Mouse (Mus musculus) spleen, adult 2 months (tissue): ENCODE results near the gene Sdr9c7.

Experiments used
- CTCF ChIP-seq: fragments of 200-500 bp; IDR thresholded peaks from 2 replicates; pipeline ENCODE4 v1.5.1; 2011; ENCODE audit warnings: mild to moderate bottlenecking, inconsistent platforms; ENCODE audit not compliant: insufficient read depth, insufficient read length, insufficient replicate concordance; ENCODE audit errors: extremely low read depth
- POLR2A ChIP-seq: fragments of 200-500 bp; IDR thresholded peaks from 2 replicates; pipeline ENCODE4 v1.6.1; 2011; ENCODE audit warnings: low read depth, low read length, inconsistent platforms

DNA sequence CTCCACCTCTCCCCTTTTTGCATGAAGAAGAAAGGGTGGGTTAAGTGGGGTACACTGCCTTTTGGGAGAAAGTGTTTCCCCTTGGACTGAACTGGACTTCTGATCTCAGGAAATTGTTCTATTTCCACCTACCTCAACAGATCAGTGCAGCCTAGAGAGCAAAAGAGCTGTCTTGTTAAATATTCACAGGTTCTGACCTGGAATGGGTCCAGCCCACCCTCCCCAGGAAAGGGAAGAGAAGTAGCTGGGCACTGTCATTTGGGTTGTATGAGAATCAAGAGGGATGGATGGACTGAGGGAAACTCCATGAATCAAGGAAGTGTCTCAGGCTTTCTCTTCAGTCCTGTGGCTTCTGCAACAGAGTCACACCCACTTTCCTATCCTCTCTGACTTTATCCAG is 33.4 kb upstream of the Sdr9c7 start:
- TF ChIP-seq CTCF (no peak), POLR2A (no peak)
